Mouse (Mus musculus) thymus, adult 2 months (tissue): ENCODE measurements around the gene 1700067P10Rik. TPM values are rescaled to one million over a fixed set of nuclear protein-coding genes. Genes with fewer than 3 reads are reported as not detected.

Source experiments
- DNase-seq: peaks from one replicate; pipeline ENCODE4 v3.0.0; 2021
- H3K27ac ChIP-seq: fragments of 200-500 bp; 2 replicates; pipeline ENCODE4 v1.5.1; 2012; ENCODE audit warnings: low read length, control low read depth; ENCODE audit not compliant: control insufficient read depth, insufficient read depth
- H3K27me3 ChIP-seq: fragments of 200-500 bp; 2 replicates; pipeline ENCODE4 v1.6.1; 2012; ENCODE audit warnings: mild to moderate bottlenecking, low read length, moderate library complexity, mixed read lengths; ENCODE audit not compliant: control insufficient read depth, insufficient read depth
- H3K36me3 ChIP-seq: fragments of 200-500 bp; 2 replicates; pipeline ENCODE4 v1.6.1; 2012; ENCODE audit warnings: mild to moderate bottlenecking, low read length, moderate library complexity; ENCODE audit not compliant: control insufficient read depth, insufficient read depth
- H3K4me1 ChIP-seq: fragments of 200-500 bp; replicated peaks from 2 replicates; pipeline ENCODE4 v1.6.1; 2012; ENCODE audit warnings: low read length; ENCODE audit not compliant: control insufficient read depth, insufficient read depth
- H3K4me3 ChIP-seq: fragments of 200-500 bp; 2 replicates; pipeline ENCODE4 v1.5.1; 2012; ENCODE audit warnings: mild to moderate bottlenecking, low read length, control low read depth, moderate library complexity; ENCODE audit not compliant: control insufficient read depth, insufficient read depth
- CTCF ChIP-seq: fragments of 200-500 bp; IDR thresholded peaks from 2 replicates; pipeline ENCODE4 v1.5.1; 2012; ENCODE audit warnings: mild to moderate bottlenecking, control low read depth, low read length, moderate library complexity, borderline replicate concordance; ENCODE audit not compliant: control insufficient read depth, poor library complexity, insufficient read depth; ENCODE audit errors: extremely low read depth
- POLR2A ChIP-seq: fragments of 200-500 bp; IDR thresholded peaks from 2 replicates; pipeline ENCODE4 v1.6.1; 2012; ENCODE audit warnings: mild to moderate bottlenecking, low read length, control low read depth, moderate library complexity; ENCODE audit not compliant: control insufficient read depth, poor library complexity, insufficient read depth; ENCODE audit errors: extremely low read depth
- WGBS: fragments of 180-500 bp; shearing (Covaris S2); methylation state at CpG from one replicate; pipeline ENCODE4 v1.1.7; 2018; 5-methylcytosine and 5-hydroxymethylcytosine counted together
- polyA plus RNA-seq: library from polyadenylated mRNA; depleted of rRNA; stranded (reverse); fragments of >200 nt; gene quantifications from 2 replicates; pipeline ENCODE4 v1.2.3, GENCODE M21; 2012; rRNA removed

The 1700067P10Rik gene
- polyA plus RNA-seq, 1 experiment = 0.12 TPM

- no peaks in the 10 kb centered on the region for H3K4me1 ChIP-seq
- WGBS = 90% methylated on average over 2 of the region's 2 CpGs
- no peak overlapping the region for H3K27ac ChIP-seq
- TF ChIP-seq POLR2A (no peak), CTCF (no peak)
- H3K4me3 ChIP-seq = no peak overlapping the region
- H3K36me3 ChIP-seq = no peaks in the 10 kb centered on the region
- no peak for DNase-seq
- H3K27me3 ChIP-seq = no peaks in the 10 kb centered on the region
Observed at GRCm38 (mm10) chr17:48132810-48133209, 43.7 kb downstream of the 1700067P10Rik start.

Other genes with a start within 250 kb of the 1700067P10Rik start
- 194 and 212 TPM in 2 replicates for gene Foxp4, start 164.7 kb upstream of the 1700067P10Rik start, polyA plus RNA-seq
- gene 1700122O11Rik, start 51.0 kb upstream of the 1700067P10Rik start, polyA plus RNA-seq = not detected in 2 replicates
- gene 9830107B12Rik, start 56.9 kb downstream of the 1700067P10Rik start, polyA plus RNA-seq = 0.15 and 0.28 TPM in 2 replicates
- 0.92 and 1.2 TPM in 2 replicates for gene A530064D06Rik, start 78.0 kb downstream of the 1700067P10Rik start, polyA plus RNA-seq
- 0.08 and 0.09 TPM in 2 replicates for gene Trem1, start 143.4 kb downstream of the 1700067P10Rik start, polyA plus RNA-seq
- 0.23 and 0.27 TPM in 2 replicates for gene Trem3, start 158.5 kb downstream of the 1700067P10Rik start, polyA plus RNA-seq
- gene Treml4, start 175.0 kb downstream of the 1700067P10Rik start, polyA plus RNA-seq = 4.3 and 4.7 TPM in 2 replicates
- gene Treml2, start 210.2 kb downstream of the 1700067P10Rik start, polyA plus RNA-seq = 54.8 and 56.4 TPM in 2 replicates
- 4.0 and 4.3 TPM in 2 replicates for gene B430306N03Rik, start 226.8 kb downstream of the 1700067P10Rik start, polyA plus RNA-seq